Mouse (Mus musculus) MEL-GATA-1-ER (cell line): Measurements from ENCODE around the gene Plscr4.

Experiments used
- DNase-seq: peaks from one replicate; pipeline ENCODE4 v3.0.0-alpha.2; 2012; ENCODE audit warnings: low read depth; ENCODE audit errors: extremely low read depth

Gene Plscr4

GRCm38 (mm10) chr9:92504889-92505288 lies 47.7 kb downstream of the Plscr4 start:
- DNase-seq, result no peak

- no peak for DNase-seq
Measured at GRCm38 (mm10) chr9:92511696-92512095, 54.5 kb downstream of the Plscr4 start.

GRCm38 (mm10) chr9:92517036-92517435 lies 59.9 kb downstream of the Plscr4 start:
- no peak for DNase-seq

- no peak for DNase-seq
Measured at GRCm38 (mm10) chr9:92520751-92521150, 63.6 kb downstream of the Plscr4 start.

- DNase-seq, result no peak
Measured at GRCm38 (mm10) chr9:92524506-92524905, 67.3 kb downstream of the Plscr4 start.

- no peak for DNase-seq
Measured at GRCm38 (mm10) chr9:92530055-92530454, 72.9 kb downstream of the Plscr4 start.

GRCm38 (mm10) chr9:92537735-92538134 lies 80.6 kb downstream of the Plscr4 start:
- no peak for DNase-seq

- DNase-seq, result no peak
Measured at GRCm38 (mm10) chr9:92538216-92538615, 81.0 kb downstream of the Plscr4 start.
